Mouse (Mus musculus) frontal cortex, postnatal 36 days (tissue): ENCODE measurements at regions not wholly inside any gene's neighbourhood (a gene's known extent, or its start where the extent isn't known, plus 50 kb on each side); places are given as distances from the start of the nearest gene placed in this dataset.

Source experiments
- DNase-seq, 2 experiments: peaks; one replicate each; pipeline ENCODE4 v3.0.0; 2022; ENCODE audit warnings: low spot score in 2 of 2

- no peak for DNase-seq
Observed at GRCm38 (mm10) chr8:101697948-101698347, 1087.5 kb downstream of the Cdh11 start.

GRCm38 (mm10) chr8:101690901-101691300 lies 1094.5 kb downstream of the Cdh11 start:
- no peak for DNase-seq

GRCm38 (mm10) chr8:101668921-101669320 lies 1116.5 kb downstream of the Cdh11 start:
- no peak for DNase-seq

GRCm38 (mm10) chr8:101662874-101663273 lies 1122.6 kb downstream of the Cdh11 start:
- no peak for DNase-seq

GRCm38 (mm10) chr8:101655292-101655691 lies 1130.2 kb downstream of the Cdh11 start:
- no peak for DNase-seq

GRCm38 (mm10) chr8:101628816-101629215 lies 1156.6 kb downstream of the Cdh11 start:
- no peak for DNase-seq

- no peak for DNase-seq
Observed at GRCm38 (mm10) chr8:101621941-101622340, 1163.5 kb downstream of the Cdh11 start.

- no peak for DNase-seq
Observed at GRCm38 (mm10) chr8:101591115-101591514, 1194.3 kb downstream of the Cdh11 start.

GRCm38 (mm10) chr8:101590639-101591038 lies 1194.8 kb downstream of the Cdh11 start:
- no peak for DNase-seq

- DNase-seq = no peak
Observed at GRCm38 (mm10) chr8:101564447-101564846, 1221.0 kb downstream of the Cdh11 start.

- no peak for DNase-seq
Observed at GRCm38 (mm10) chr8:101522758-101523157, 1262.7 kb downstream of the Cdh11 start.

- no peak for DNase-seq
Observed at GRCm38 (mm10) chr8:101478554-101479314, 1306.7 kb downstream of the Cdh11 start.

GRCm38 (mm10) chr8:101466363-101466762 lies 1319.1 kb downstream of the Cdh11 start:
- DNase-seq = no peak

- peak in 1 of 2 experiments; percentile 14 for DNase-seq
Observed at GRCm38 (mm10) chr8:101462515-101462914, 1322.9 kb downstream of the Cdh11 start.

- DNase-seq = no peak
Observed at GRCm38 (mm10) chr8:101444730-101445129, 1340.7 kb downstream of the Cdh11 start.

GRCm38 (mm10) chr8:101442563-101442962 lies 1342.9 kb downstream of the Cdh11 start:
- no peak for DNase-seq

GRCm38 (mm10) chr8:101435691-101436090 lies 1349.8 kb downstream of the Cdh11 start:
- no peak for DNase-seq
